In genomic region chr2:32282289-32282688, GRCm38 (mm10) we compare ENCODE assay signal across 9 mouse cellular contexts.
"Had no signal": no experiment of that assay in that cellular context is flagged by ENCODE, and none has a peak within 500 bp of the region (broad histone marks: within the 10 kb centered on the region; RNA-seq: fewer than 3 reads in every experiment).

No protein-coding gene starts in this region.

- H3K9me3 ChIP-seq: limb, embryonic 12.5 days; liver, embryonic 13.5 days; midbrain, embryonic 15.5 days; neural tube, embryonic 13.5 days; stomach, embryonic 15.5 days had no signal

- H3K27ac ChIP-seq: kidney, postnatal 0 days; limb, embryonic 12.5 days; liver, embryonic 13.5 days; midbrain, embryonic 15.5 days; neural tube, embryonic 13.5 days; stomach, embryonic 15.5 days had no signal

- H3K9ac ChIP-seq: limb, embryonic 12.5 days; liver, embryonic 13.5 days; midbrain, embryonic 15.5 days; neural tube, embryonic 13.5 days; stomach, embryonic 15.5 days had no signal

- H3K4me2 ChIP-seq: limb, embryonic 12.5 days; liver, embryonic 13.5 days; midbrain, embryonic 11.5 days; midbrain, embryonic 15.5 days; neural tube, embryonic 13.5 days; stomach, embryonic 15.5 days had no signal

- ATAC-seq: midbrain, embryonic 15.5 days had no signal

- H3K27me3 ChIP-seq: limb, embryonic 12.5 days; liver, embryonic 13.5 days; midbrain, embryonic 15.5 days; neural tube, embryonic 13.5 days; stomach, embryonic 15.5 days had no signal

- H3K4me3 ChIP-seq: limb, embryonic 12.5 days; liver, embryonic 13.5 days; midbrain, embryonic 15.5 days; neural tube, embryonic 13.5 days; stomach, embryonic 15.5 days had no signal

- DNase-seq: layer of hippocampus, adult 9-11 months; right cerebral cortex, postnatal 4 days had no signal
